Mouse (Mus musculus) liver, embryonic 12.5 days (tissue): Measurements from ENCODE around the gene Zfp949. TPM values are rescaled to one million over a fixed set of nuclear protein-coding genes. Genes with fewer than 3 reads are reported as not detected.

ENCODE experiments used
- ATAC-seq: fragments of 200-750 bp; cut with Nextera tagmentation; 2 replicates; pipeline ENCODE4 v1.8.0; 2017; ENCODE audit warnings: moderate number of reproducible peaks, mild to moderate bottlenecking, moderate library complexity
- H3K27ac ChIP-seq: fragments of 300-500 bp; sonication (generic); 2 replicates; pipeline ENCODE4 v1.5.1; 2016; ENCODE audit warnings: mild to moderate bottlenecking
- H3K27me3 ChIP-seq: fragments of 300-500 bp; sonication (generic); replicated peaks from 2 replicates; pipeline ENCODE4 v1.6.1; 2016; ENCODE audit warnings: mild to moderate bottlenecking, moderate library complexity
- H3K36me3 ChIP-seq: fragments of 300-500 bp; sonication (generic); 2 replicates; pipeline ENCODE4 v1.6.1; 2016; ENCODE audit warnings: mild to moderate bottlenecking, moderate library complexity
- H3K4me1 ChIP-seq: fragments of 300-500 bp; sonication (generic); 2 replicates; pipeline ENCODE4 v1.6.1; 2016
- H3K4me2 ChIP-seq: fragments of 300-500 bp; sonication (generic); 2 replicates; pipeline ENCODE4 v1.6.1; 2016; ENCODE audit warnings: mild to moderate bottlenecking, moderate library complexity
- H3K4me3 ChIP-seq: fragments of 300-500 bp; sonication (generic); 2 replicates; pipeline ENCODE4 v1.5.1; 2016; ENCODE audit warnings: mild to moderate bottlenecking, moderate library complexity
- H3K9ac ChIP-seq: fragments of 300-500 bp; sonication (generic); 2 replicates; pipeline ENCODE4 v1.6.1; 2016; ENCODE audit warnings: mild to moderate bottlenecking, moderate library complexity
- H3K9me3 ChIP-seq: fragments of 300-500 bp; sonication (generic); replicated peaks from 2 replicates; pipeline ENCODE4 v1.6.1; 2016; ENCODE audit warnings: mild to moderate bottlenecking, moderate library complexity
- WGBS: fragments of 180-500 bp; shearing (Covaris S2); methylation state at CpG from one replicate; pipeline ENCODE4 v1.1.7; 2016; ENCODE audit not compliant: insufficient replicate concordance; 5-methylcytosine and 5-hydroxymethylcytosine counted together
- polyA plus RNA-seq: library from polyadenylated mRNA; unstranded; fragments of >200 nt; fragmentation: Nextera tagmentation; extraction: Ambion mirVana; gene quantifications from 2 replicates; pipeline ENCODE4 v1.2.1, GENCODE M21; 2016

Zfp949 gene
- polyA plus RNA-seq, result 5.9 and 6.2 TPM in 2 replicates

- H3K4me3 ChIP-seq, result peak within 1 kb of the TSS; percentile 90
- no peaks in the 10 kb centered on the region for H3K27me3 ChIP-seq
- H3K4me2 ChIP-seq, result peak within 1 kb of the TSS; percentile 76
- H3K9me3 ChIP-seq, result no peaks in the 10 kb centered on the region
- H3K4me1 ChIP-seq, result peaks cover 36% of the 10 kb centered on the region
- peaks cover 14% of the 10 kb centered on the region; the same call in 1 of the 2 replicates for H3K36me3 ChIP-seq
- peak within 1 kb of the TSS; percentile 84 for H3K9ac ChIP-seq
- peak; percentile 95 for ATAC-seq
- WGBS, result under 1% methylated on average over 30 of the region's 30 CpGs
- peak within 1 kb of the TSS; percentile 88 for H3K27ac ChIP-seq
These were observed at the start of gene Zfp949 for GRCm38 (mm10) chr9:88547851-88548613. Gene Zfp949, plus strand, starts transcription at chr9:88548020.

- no peak for ATAC-seq
- H3K27ac ChIP-seq, result no peak overlapping the region
- WGBS, result 26% methylated on average over 2 of the region's 2 CpGs
- peaks cover 5% of the 10 kb centered on the region; the same call in 1 of the 2 replicates for H3K27me3 ChIP-seq
- no peaks in the 10 kb centered on the region for H3K4me1 ChIP-seq
- H3K36me3 ChIP-seq, result no peaks in the 10 kb centered on the region
- H3K9ac ChIP-seq, result no peak overlapping the region
- no peaks in the 10 kb centered on the region for H3K9me3 ChIP-seq
- H3K4me2 ChIP-seq, result no peak overlapping the region
- no peak overlapping the region for H3K4me3 ChIP-seq
These were observed 47.7 kb upstream of the Zfp949 start for GRCm38 (mm10) chr9:88500112-88500511.

DNA sequence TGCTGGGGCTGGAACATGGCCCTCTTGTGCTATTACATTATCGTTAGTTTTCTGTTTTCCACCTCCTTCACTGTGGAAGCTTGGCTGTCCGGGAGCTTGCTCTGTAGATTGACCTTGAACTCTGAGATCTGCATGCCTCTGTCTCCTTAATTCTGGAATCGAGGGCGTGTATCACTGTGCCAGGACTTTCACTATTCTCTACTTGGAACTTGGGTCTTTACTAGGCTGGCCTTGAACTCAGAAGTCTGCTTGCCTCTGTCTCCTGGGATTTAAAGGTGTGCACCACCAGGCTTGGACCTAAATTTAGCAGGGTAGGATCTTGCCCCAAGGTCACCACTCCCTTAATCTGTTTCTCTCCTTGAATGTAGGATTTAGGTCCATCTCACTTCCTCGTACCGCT is 46.0 kb upstream of the Zfp949 start:
- Histone ChIP-seq H3K4me1 (no peaks in the 10 kb centered on the region), H3K9ac (no peak overlapping the region), H3K4me3 (no peak overlapping the region), H3K36me3 (no peaks in the 10 kb centered on the region), H3K27ac (no peak overlapping the region), H3K27me3 (peaks cover 5% of the 10 kb centered on the region; the same call in 1 of the 2 replicates), H3K9me3 (no peaks in the 10 kb centered on the region), H3K4me2 (no peak overlapping the region)
- ATAC-seq, result no peak
- WGBS, result 67% methylated on average over 6 of the region's 6 CpGs

DNA sequence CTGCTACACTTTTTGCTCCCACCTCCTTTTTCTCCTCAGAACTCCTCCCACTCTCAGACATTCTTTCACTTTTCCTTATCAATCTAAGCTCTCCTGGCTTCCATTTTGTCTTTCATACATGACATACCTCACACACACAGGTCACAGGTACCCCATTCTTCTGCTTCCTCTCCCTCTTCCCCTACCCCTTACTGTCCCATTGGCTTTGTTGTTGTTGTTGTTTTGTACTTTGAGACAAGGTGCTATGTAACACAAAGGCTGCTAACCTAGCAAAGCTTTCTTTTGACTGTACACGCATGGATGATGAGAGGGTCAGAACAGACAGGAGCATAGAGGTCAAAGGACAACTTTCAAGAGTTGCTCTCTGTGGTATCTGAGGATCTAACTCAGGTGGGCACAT is 32.3 kb upstream of the Zfp949 start:
- Histone ChIP-seq H3K4me2 (no peak overlapping the region), H3K4me1 (peaks cover 4% of the 10 kb centered on the region), H3K4me3 (no peak overlapping the region), H3K36me3 (peaks cover 6% of the 10 kb centered on the region), H3K9ac (no peak overlapping the region), H3K27ac (no peak overlapping the region), H3K27me3 (peaks cover 5% of the 10 kb centered on the region; the same call in 1 of the 2 replicates), H3K9me3 (no peaks in the 10 kb centered on the region)
- ATAC-seq, result no peak
- WGBS, result 73% methylated on average over 1 of the region's 1 CpGs

DNA sequence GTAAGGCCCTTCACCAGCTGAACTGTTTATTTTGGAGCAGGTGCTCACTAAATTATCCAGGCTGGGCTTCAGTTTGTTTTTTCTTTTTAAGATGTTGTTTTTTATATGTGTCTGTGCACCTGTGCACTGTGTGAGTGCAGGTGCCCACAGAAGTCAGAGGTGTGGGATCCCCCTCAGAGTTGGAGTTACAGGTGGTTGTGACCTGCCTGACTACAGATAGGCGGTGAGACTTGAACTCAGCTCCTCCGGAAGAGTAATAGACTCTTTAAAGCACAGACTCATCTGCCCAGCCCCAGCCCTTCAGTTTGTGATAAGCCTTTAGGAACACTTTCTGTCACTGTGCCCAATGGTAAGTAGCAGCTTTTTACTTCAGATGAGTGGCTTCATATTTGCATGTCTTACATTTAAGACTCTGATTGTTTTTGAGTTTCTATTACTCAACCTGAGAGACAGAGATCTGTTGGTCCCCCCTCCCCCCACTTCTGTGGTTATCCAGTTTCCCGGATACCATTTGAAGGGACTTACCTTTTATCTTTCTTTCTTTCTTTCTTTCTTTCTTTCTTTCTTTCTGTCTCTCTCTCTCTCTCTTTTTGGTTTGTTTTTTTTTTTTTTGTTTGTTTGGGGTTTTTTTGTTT is 31.3 kb upstream of the Zfp949 start:
- WGBS, result 61% methylated on average over 3 of the region's 3 CpGs
- no peak overlapping the region for H3K4me2 ChIP-seq

GRCm38 (mm10) chr9:88519390-88520121 is 28.3 kb upstream of the Zfp949 start:
- no peak overlapping the region for H3K9ac ChIP-seq
- H3K27me3 ChIP-seq, result no peaks in the 10 kb centered on the region
- no peak overlapping the region for H3K4me2 ChIP-seq
- H3K4me3 ChIP-seq, result no peak overlapping the region
- peaks cover 22% of the 10 kb centered on the region for H3K36me3 ChIP-seq
- peaks cover 25% of the 10 kb centered on the region for H3K4me1 ChIP-seq
- no peak for ATAC-seq
- H3K9me3 ChIP-seq, result no peaks in the 10 kb centered on the region
- H3K27ac ChIP-seq, result peak overlapping the region; percentile 89

More for the DNA sequence above, 31.3 kb upstream of the Zfp949 start:
- peaks cover 5% of the 10 kb centered on the region; the same call in 1 of the 2 replicates for H3K27me3 ChIP-seq
- no peak overlapping the region for H3K27ac ChIP-seq
- ATAC-seq, result no peak
- H3K9ac ChIP-seq, result no peak overlapping the region
- no peak overlapping the region for H3K4me3 ChIP-seq
- H3K9me3 ChIP-seq, result no peaks in the 10 kb centered on the region
- peaks cover 15% of the 10 kb centered on the region for H3K36me3 ChIP-seq
- H3K4me1 ChIP-seq, result peaks cover 12% of the 10 kb centered on the region

DNA sequence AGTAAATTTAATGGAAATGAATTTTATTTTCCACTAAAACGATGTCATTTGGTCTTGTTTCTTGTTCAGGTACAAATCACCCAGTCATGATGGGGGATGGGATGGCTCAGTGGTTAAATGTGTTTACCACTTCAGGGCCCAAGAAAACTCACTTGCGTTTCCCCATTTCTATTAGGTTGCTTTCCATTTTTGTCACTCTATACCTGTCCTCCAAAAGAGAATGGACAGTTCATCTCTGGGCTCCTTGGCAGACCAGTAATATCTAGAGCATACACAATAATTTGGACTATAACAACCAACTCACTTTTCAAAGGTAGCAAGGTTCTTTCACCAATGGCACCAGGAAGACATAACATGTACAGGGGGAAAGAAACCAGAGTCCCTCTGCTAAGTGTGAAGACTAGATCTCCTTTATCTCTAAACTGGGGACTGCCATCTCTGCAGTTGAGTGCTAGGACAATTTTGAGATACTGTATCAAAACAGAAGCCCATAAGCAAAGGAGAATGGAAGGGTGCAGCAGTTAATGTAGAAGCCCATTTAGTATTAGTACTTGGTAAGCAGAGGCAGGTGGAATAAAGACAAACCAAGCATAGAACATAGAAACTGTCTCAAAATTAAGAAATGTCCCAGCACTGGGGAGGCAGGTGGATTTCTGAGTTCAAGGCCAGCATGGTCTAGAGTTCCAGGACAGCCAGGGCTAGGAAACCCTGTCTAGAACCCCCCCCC is 27.5 kb upstream of the Zfp949 start:
- peak overlapping the region; percentile 89 for H3K27ac ChIP-seq
- WGBS, result 8% methylated on average over 2 of the region's 2 CpGs
- no peaks in the 10 kb centered on the region for H3K9me3 ChIP-seq
- peak overlapping the region; percentile 83 for H3K9ac ChIP-seq
- no peaks in the 10 kb centered on the region for H3K27me3 ChIP-seq
- peaks cover 22% of the 10 kb centered on the region for H3K36me3 ChIP-seq
- ATAC-seq, result no peak
- H3K4me2 ChIP-seq, result peak overlapping the region; percentile 97
- peak overlapping the region; percentile 71 for H3K4me3 ChIP-seq
- H3K4me1 ChIP-seq, result peaks cover 25% of the 10 kb centered on the region

DNA sequence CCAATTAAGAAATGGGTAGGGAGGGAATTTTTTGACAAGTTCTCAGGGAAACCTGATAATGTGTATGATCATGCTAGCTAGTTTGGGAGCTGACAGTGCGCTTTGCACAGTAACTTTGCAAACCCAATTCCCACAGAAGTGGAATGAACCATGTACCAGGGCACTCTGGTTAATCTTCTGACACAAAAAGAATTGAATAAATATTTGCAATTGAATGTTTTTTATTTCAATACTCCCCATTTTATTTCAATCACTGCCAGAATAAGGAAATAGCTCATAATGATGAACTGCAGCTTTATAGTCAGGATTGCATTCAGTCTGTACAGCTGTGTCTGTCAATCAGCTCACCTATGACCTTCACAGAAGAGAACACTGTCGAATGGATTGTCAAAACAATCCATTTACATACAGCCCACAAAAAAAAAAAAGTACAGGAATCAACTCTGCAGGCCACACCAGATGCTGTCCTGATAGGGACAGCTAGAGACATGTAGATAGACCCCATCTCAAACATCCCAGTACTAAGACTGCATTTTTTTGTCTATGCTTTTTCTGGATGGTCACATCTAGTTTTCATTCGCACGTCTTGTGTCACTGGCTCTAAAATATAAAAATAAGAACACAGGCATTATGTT is 26.9 kb upstream of the Zfp949 start:
- ATAC-seq, result no peak
- H3K27ac ChIP-seq, result peak overlapping the region; percentile 89
- no peaks in the 10 kb centered on the region for H3K9me3 ChIP-seq
- no peaks in the 10 kb centered on the region for H3K27me3 ChIP-seq
- H3K4me3 ChIP-seq, result peak overlapping the region; percentile 71
- peak overlapping the region; percentile 97 for H3K4me2 ChIP-seq
- H3K4me1 ChIP-seq, result peaks cover 25% of the 10 kb centered on the region
- 21% methylated on average over 4 of the region's 4 CpGs for WGBS
- H3K9ac ChIP-seq, result peak overlapping the region; percentile 83
- peaks cover 22% of the 10 kb centered on the region for H3K36me3 ChIP-seq

GRCm38 (mm10) chr9:88521961-88522568 is 25.8 kb upstream of the Zfp949 start:
- WGBS, result under 1% methylated on average over 10 of the region's 10 CpGs
- Histone ChIP-seq H3K9me3 (no peaks in the 10 kb centered on the region), H3K4me2 (peak overlapping the region; percentile 97), H3K27ac (peak overlapping the region; percentile 89), H3K4me1 (peaks cover 25% of the 10 kb centered on the region), H3K4me3 (peak overlapping the region; percentile 71), H3K9ac (peak overlapping the region; percentile 83), H3K36me3 (peaks cover 22% of the 10 kb centered on the region), H3K27me3 (no peaks in the 10 kb centered on the region)
- ATAC-seq, result no peak

DNA sequence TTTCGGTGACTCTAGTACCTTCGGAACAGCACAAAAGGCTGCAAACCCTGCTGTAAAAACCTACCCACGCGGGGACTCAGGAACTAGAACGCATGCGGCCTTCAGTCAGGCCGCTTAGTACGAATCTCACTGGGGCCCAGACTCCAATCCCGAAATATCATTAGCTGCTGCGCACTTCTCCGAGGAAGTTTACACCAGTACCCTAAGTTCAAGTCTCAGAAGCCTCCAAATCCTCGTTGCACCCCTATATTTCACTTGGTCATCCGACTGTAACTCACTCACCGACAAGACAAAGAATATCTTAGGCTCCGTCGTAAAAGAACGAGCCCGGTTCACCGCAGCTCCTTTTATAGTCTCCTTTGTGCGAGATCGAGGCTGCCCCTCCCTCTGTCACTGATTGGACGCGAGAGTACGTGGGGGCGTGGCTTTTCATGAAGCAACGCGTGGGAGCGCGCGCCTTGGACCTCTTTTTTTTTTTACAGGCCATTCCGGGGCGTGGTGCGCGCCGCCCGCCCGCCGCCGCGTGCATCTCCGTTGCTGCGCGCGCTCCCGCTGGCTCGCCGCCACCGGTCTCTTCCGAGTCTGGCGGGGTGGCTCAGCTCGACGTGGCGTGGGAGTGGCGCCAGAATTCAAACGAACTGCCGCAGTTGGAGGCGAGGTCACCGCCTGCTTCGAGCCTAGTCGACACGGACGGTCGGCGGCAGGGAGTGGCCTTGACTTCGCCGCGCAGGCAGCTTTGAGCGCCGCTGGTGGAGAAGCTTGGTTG is 25.1 kb upstream of the Zfp949 start:
- Histone ChIP-seq H3K36me3 (peaks cover 22% of the 10 kb centered on the region), H3K27me3 (no peaks in the 10 kb centered on the region), H3K4me1 (peaks cover 25% of the 10 kb centered on the region), H3K4me2 (peak overlapping the region; percentile 97), H3K27ac (peak overlapping the region; percentile 97), H3K4me3 (peak overlapping the region; percentile 71), H3K9ac (peak overlapping the region; percentile 91), H3K9me3 (no peaks in the 10 kb centered on the region)
- ATAC-seq, result peak; percentile 93
- WGBS, result under 1% methylated on average over 68 of the region's 69 CpGs
